8 mouse cellular contexts compared by ENCODE assay signal in the genomic region with DNA sequence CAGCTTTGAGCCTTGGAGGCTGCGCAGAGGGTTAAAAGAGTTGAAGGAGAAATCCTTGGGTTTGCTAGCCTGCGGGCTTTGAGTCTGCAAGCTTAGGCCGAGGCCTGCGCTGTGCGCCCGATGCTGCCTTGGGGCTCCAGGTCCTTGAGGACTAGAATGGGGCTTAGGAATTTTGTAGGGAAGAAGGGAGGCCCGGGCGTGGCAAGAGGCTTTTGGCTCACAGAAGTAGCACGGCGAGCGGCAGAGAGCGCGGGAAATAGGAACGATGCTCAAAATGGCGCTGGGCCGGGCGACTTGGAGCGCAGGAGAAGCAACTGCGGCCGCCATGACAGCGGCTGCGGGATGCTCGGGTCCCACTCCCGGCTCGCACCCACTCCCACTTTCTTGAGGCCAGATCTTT. TPM values are rescaled to one million over a fixed set of nuclear protein-coding genes. Genes with fewer than 3 reads are reported as not detected.
A peak's percentile ranks its signal among the peaks of the same experiment; 100 is the strongest.
DNase-seq lines count a peak whose midpoint lies in the region; ATAC-seq and TF ChIP-seq lines count a peak whose summit lies in the region.
"Had no signal": no experiment of that assay in that cellular context is flagged by ENCODE, and none has a peak within 500 bp of the region (broad histone marks: within the 10 kb centered on the region; RNA-seq: fewer than 3 reads in every experiment).

No protein-coding gene starts in this region.

- no peak for TF ChIP-seq CTCF in stomach, postnatal 0 days (IDR thresholded peaks at IDR 0.05; ENCODE audit: low read depth)

- H3K4me3 ChIP-seq in limb, embryonic 12.5 days (replicated peaks) = peak overlapping the region; percentile 38
- H3K4me3 ChIP-seq in stomach, postnatal 0 days (ENCODE audit: low read depth, low read length) = peak overlapping the region; percentile 63
- H3K4me3 ChIP-seq: myocyte had no signal

- peaks cover 73% of the 10 kb centered on the region for H3K27me3 ChIP-seq in limb, embryonic 12.5 days
- H3K27me3 ChIP-seq in stomach, postnatal 0 days (ENCODE audit: control insufficient read depth, insufficient read depth, low read length) = no peaks in the 10 kb centered on the region

- H3K36me3 ChIP-seq in limb, embryonic 12.5 days = no peaks in the 10 kb centered on the region
- H3K36me3 ChIP-seq in stomach, postnatal 0 days (ENCODE audit: control insufficient read depth, insufficient read depth, low read length) = no peaks in the 10 kb centered on the region

- 0 out of 2 replicates have a peak, but pooled peaks have one; percentile 41 for ATAC-seq in limb, embryonic 12.5 days (ENCODE audit: insufficient number of reproducible peaks, insufficient read depth, low FRiP score, low TSS enrichment, low read depth)
- ATAC-seq in stomach, postnatal 0 days (ENCODE audit: low FRiP score, low TSS enrichment) = peak; percentile 33; the same call in 1 of the 2 replicates

- no peak for TF ChIP-seq EP300 in stomach, postnatal 0 days (optimal IDR thresholded peaks at IDR 0.05)

- H3K4me1 ChIP-seq in limb, embryonic 12.5 days (replicated peaks) = peaks cover 28% of the 10 kb centered on the region
- no peaks in the 10 kb centered on the region for H3K4me1 ChIP-seq in stomach, postnatal 0 days (replicated peaks; ENCODE audit: control insufficient read depth, insufficient read depth)

- H3K4me2 ChIP-seq in limb, embryonic 12.5 days = peak overlapping the region; percentile 63
- H3K4me2 ChIP-seq in stomach, postnatal 0 days (replicated peaks; ENCODE audit: low read depth) = peak overlapping the region; percentile 72

- peak; percentile 93 for DNase-seq in ES-CJ7 (ENCODE audit: low read depth, low spot score)
- peak; percentile 74 for DNase-seq in adrenal gland, postnatal 10 days
- peak; percentile 22 for DNase-seq in heart, postnatal 4 days
- peak; percentile 44 for DNase-seq in stomach, postnatal 0 days (ENCODE audit: low spot score)
- no peak for DNase-seq in thymus, postnatal 10 days (ENCODE audit: low spot score in 2 of 2)
- no peak for DNase-seq in cerebellum, postnatal 36 days

- under 1% methylated on average over 25 of the region's 25 CpGs for WGBS in limb, embryonic 12.5 days
- WGBS in stomach, postnatal 0 days = 2% methylated on average over 25 of the region's 25 CpGs

- H3K27ac ChIP-seq in limb, embryonic 12.5 days = peak overlapping the region; percentile 67; the same call in 1 of the 2 replicates
- H3K27ac ChIP-seq in stomach, postnatal 0 days (replicated peaks) = peak overlapping the region; percentile 84

- peaks cover under 1% of the 10 kb centered on the region; the same call in 1 of the 2 replicates for H3K9me3 ChIP-seq in limb, embryonic 12.5 days
- no peaks in the 10 kb centered on the region for H3K9me3 ChIP-seq in stomach, postnatal 0 days (ENCODE audit: control insufficient read depth, low read length)

- peak overlapping the region; percentile 52 for H3K9ac ChIP-seq in limb, embryonic 12.5 days (replicated peaks)
- peak overlapping the region; percentile 64 for H3K9ac ChIP-seq in stomach, postnatal 0 days (ENCODE audit: low read length)

RNA-seq across cellular contexts. Expression of a gene that starts 4.1 kb away (rescaled TPM):
- 10 to 100 TPM; 16.3 to 16.7 TPM for total RNA-seq in adrenal gland, postnatal 10 days (2021)
- total RNA-seq in heart, postnatal 4 days (2021) = 1 to 10 TPM; 1.3 to 2.2 TPM
- polyA plus RNA-seq in limb, embryonic 12.5 days (2016; fragmentation: Nextera tagmentation; extraction: Ambion mirVana) = 5.1 and 6.0 TPM in 2 replicates
- 12.2 and 13.4 TPM in 2 replicates for polyA plus RNA-seq in stomach, postnatal 0 days (2015; fragmentation: Nextera tagmentation; extraction: Ambion mirVana)
- polyA plus RNA-seq: myocyte had no signal

RNA-seq across cellular contexts. Expression of a gene that starts 11.2 kb away (rescaled TPM):
- total RNA-seq in adrenal gland, postnatal 10 days (2021) = not detected
- not detected for total RNA-seq in heart, postnatal 4 days (2021)
- not detected in 2 replicates for polyA plus RNA-seq in limb, embryonic 12.5 days (2016; fragmentation: Nextera tagmentation; extraction: Ambion mirVana)
- polyA plus RNA-seq in stomach, postnatal 0 days (2015; fragmentation: Nextera tagmentation; extraction: Ambion mirVana) = 0.06 TPM in 1 of 2 replicates, not detected in the other
- polyA plus RNA-seq: myocyte had no signal

RNA-seq across cellular contexts. Expression of a gene that starts 31.2 kb away (rescaled TPM):
- 10 to 100 TPM; 13.7 to 24.8 TPM for total RNA-seq in adrenal gland, postnatal 10 days (2021)
- total RNA-seq in heart, postnatal 4 days (2021) = 1 to 10 TPM; 1.4 to 1.5 TPM
- polyA plus RNA-seq in limb, embryonic 12.5 days (2016; fragmentation: Nextera tagmentation; extraction: Ambion mirVana) = 0.55 and 0.68 TPM in 2 replicates
- 0.94 and 0.97 TPM in 2 replicates for polyA plus RNA-seq in stomach, postnatal 0 days (2015; fragmentation: Nextera tagmentation; extraction: Ambion mirVana)
- polyA plus RNA-seq: myocyte had no signal

RNA-seq across cellular contexts. Expression of a gene that starts 36.3 kb away (rescaled TPM):
- 10 to 100 TPM in 1 of 2 experiments, 1 to 10 TPM in 1; 8.4 to 15.9 TPM for total RNA-seq in adrenal gland, postnatal 10 days (2021)
- 1 to 10 TPM in 1 of 2 experiments, under 1 TPM in 1; 0.74 to 1.0 TPM for total RNA-seq in heart, postnatal 4 days (2021)
- 0.56 and 0.73 TPM in 2 replicates for polyA plus RNA-seq in limb, embryonic 12.5 days (2016; fragmentation: Nextera tagmentation; extraction: Ambion mirVana)
- 1.2 and 1.6 TPM in 2 replicates for polyA plus RNA-seq in stomach, postnatal 0 days (2015; fragmentation: Nextera tagmentation; extraction: Ambion mirVana)
- polyA plus RNA-seq: myocyte had no signal

RNA-seq across cellular contexts. Expression of a gene that starts 51.2 kb away (rescaled TPM):
- total RNA-seq in adrenal gland, postnatal 10 days (2021) = 10 to 100 TPM; 12.1 to 17.1 TPM
- under 1 TPM in 1 of 2 experiments, not detected in 1; 0.32 TPM for total RNA-seq in heart, postnatal 4 days (2021)
- polyA plus RNA-seq in limb, embryonic 12.5 days (2016; fragmentation: Nextera tagmentation; extraction: Ambion mirVana) = 0.83 and 2.1 TPM in 2 replicates
- 7.5 and 8.2 TPM in 2 replicates for polyA plus RNA-seq in stomach, postnatal 0 days (2015; fragmentation: Nextera tagmentation; extraction: Ambion mirVana)
- polyA plus RNA-seq: myocyte had no signal

Comparison
In these comparisons a context has a peak if more than half of its experiments do, and no peak if none do; other contexts are left out.
1. DNase-seq: peak in ES-CJ7 (single experiment), adrenal gland, postnatal 10 days (single experiment), heart, postnatal 4 days (single experiment) and stomach, postnatal 0 days (single experiment); none in thymus, postnatal 10 days (0 of 2) and cerebellum, postnatal 36 days (0 of 2).
2. RNA of a gene that starts 4.1 kb away (total RNA-seq): 16.3 to 16.7 TPM in adrenal gland, postnatal 10 days; 1.3 to 2.2 TPM in heart, postnatal 4 days; every median in the first group is over 4 times any median in the second.
3. RNA of a gene that starts 31.2 kb away (total RNA-seq): 13.7 to 24.8 TPM in adrenal gland, postnatal 10 days; 1.4 to 1.5 TPM in heart, postnatal 4 days; every median in the first group is over 4 times any median in the second.